Mouse (Mus musculus) erythroid progenitor cell, adult 5-6 weeks (primary cell): ENCODE measurements around the gene Mpo. TPM values are rescaled to one million over a fixed set of nuclear protein-coding genes. Genes with fewer than 3 reads are reported as not detected.

ENCODE experiments used
- total RNA-seq, 2 experiments: library from RNA; stranded (forward) in 1 of 2; stranded (reverse) in 1 of 2; fragments of 150-400 nt in 1 of 2; fragments of 186-747, 209-891 nt in 1 of 2; gene quantifications; 2 replicates each; pipeline versions ENCODE4 v1.2.3 to v1.2.4; 2015 to 2017; ENCODE audit warnings: low replicate concordance in 2 of 2

Mpo gene
- total RNA-seq, 2 experiments from 2014 or later, result 501 to 1,145 TPM

Other genes starting within 250 kb of the Mpo start
- gene Gm11492, start 226.9 kb upstream of the Mpo start, total RNA-seq (2015; ENCODE audit: low replicate concordance), result not detected in 2 replicates
- not detected in 2 replicates for gene Gm11492, start 226.9 kb upstream of the Mpo start, total RNA-seq (2017; ENCODE audit: low replicate concordance)
- not detected in 2 replicates for gene Sept4, start 224.7 kb upstream of the Mpo start, total RNA-seq (2015; ENCODE audit: low replicate concordance)
- gene Sept4, start 224.7 kb upstream of the Mpo start, total RNA-seq (2017; ENCODE audit: low replicate concordance), result 2.7 and 4.7 TPM in 2 replicates
- gene Mtmr4, start 201.4 kb upstream of the Mpo start, total RNA-seq (2015; ENCODE audit: low replicate concordance), result 5.4 and 15.1 TPM in 2 replicates
- 13.1 and 15.1 TPM in 2 replicates for gene Mtmr4, start 201.4 kb upstream of the Mpo start, total RNA-seq (2017; ENCODE audit: low replicate concordance)
- gene Hsf5, start 176.4 kb upstream of the Mpo start, total RNA-seq (2015; ENCODE audit: low replicate concordance), result not detected in 2 replicates
- not detected in 2 replicates for gene Hsf5, start 176.4 kb upstream of the Mpo start, total RNA-seq (2017; ENCODE audit: low replicate concordance)
- 0.36 and 2.1 TPM in 2 replicates for gene Rnf43, start 130.9 kb upstream of the Mpo start, total RNA-seq (2015; ENCODE audit: low replicate concordance)
- gene Rnf43, start 130.9 kb upstream of the Mpo start, total RNA-seq (2017; ENCODE audit: low replicate concordance), result 0.39 and 0.83 TPM in 2 replicates
- 101 and 170 TPM in 2 replicates for gene Supt4a, start 56.0 kb upstream of the Mpo start, total RNA-seq (2015; ENCODE audit: low replicate concordance)
- 27.0 and 66.5 TPM in 2 replicates for gene Supt4a, start 56.0 kb upstream of the Mpo start, total RNA-seq (2017; ENCODE audit: low replicate concordance)
- gene Tspoap1, start 33.0 kb upstream of the Mpo start, total RNA-seq (2015; ENCODE audit: low replicate concordance), result 6.7 and 8.6 TPM in 2 replicates
- 9.2 and 21.3 TPM in 2 replicates for gene Tspoap1, start 33.0 kb upstream of the Mpo start, total RNA-seq (2017; ENCODE audit: low replicate concordance)
- gene Lpo, start 34.7 kb downstream of the Mpo start, total RNA-seq (2015; ENCODE audit: low replicate concordance), result not detected in 2 replicates
- gene Lpo, start 34.7 kb downstream of the Mpo start, total RNA-seq (2017; ENCODE audit: low replicate concordance), result not detected in 2 replicates
- not detected in 2 replicates for gene Mks1, start 59.6 kb downstream of the Mpo start, total RNA-seq (2015; ENCODE audit: low replicate concordance)
- not detected in 2 replicates for gene Mks1, start 59.6 kb downstream of the Mpo start, total RNA-seq (2017; ENCODE audit: low replicate concordance)
- gene Epx, start 82.0 kb downstream of the Mpo start, total RNA-seq (2015; ENCODE audit: low replicate concordance), result 13.0 and 18.4 TPM in 2 replicates
- 10.3 and 15.8 TPM in 2 replicates for gene Epx, start 82.0 kb downstream of the Mpo start, total RNA-seq (2017; ENCODE audit: low replicate concordance)
- gene Olfr462, start 98.7 kb downstream of the Mpo start, total RNA-seq (2015; ENCODE audit: low replicate concordance), result not detected in 2 replicates
- not detected in 2 replicates for gene Olfr462, start 98.7 kb downstream of the Mpo start, total RNA-seq (2017; ENCODE audit: low replicate concordance)
- gene Olfr463, start 103.8 kb downstream of the Mpo start, total RNA-seq (2015; ENCODE audit: low replicate concordance), result not detected in 2 replicates
- not detected in 2 replicates for gene Olfr463, start 103.8 kb downstream of the Mpo start, total RNA-seq (2017; ENCODE audit: low replicate concordance)
- not detected in 2 replicates for gene Olfr464, start 127.4 kb downstream of the Mpo start, total RNA-seq (2015; ENCODE audit: low replicate concordance)
- gene Olfr464, start 127.4 kb downstream of the Mpo start, total RNA-seq (2017; ENCODE audit: low replicate concordance), result not detected in 2 replicates
- 8.4 and 10.1 TPM in 2 replicates for gene Dynll2, start 194.0 kb downstream of the Mpo start, total RNA-seq (2015; ENCODE audit: low replicate concordance)
- 1.5 and 5.9 TPM in 2 replicates for gene Dynll2, start 194.0 kb downstream of the Mpo start, total RNA-seq (2017; ENCODE audit: low replicate concordance)